Mouse (Mus musculus) right cerebral cortex, adult 18-20 months (tissue): ENCODE results near the gene Dennd1a.

Experiments used
- DNase-seq: peaks from one replicate; pipeline ENCODE4 v3.0.0; 2022; ENCODE audit warnings: mixed read lengths

Dennd1a gene

GRCm38 (mm10) chr2:37766027-37766761 is 521.0 kb downstream of the Dennd1a start:
- no peak for DNase-seq

DNA sequence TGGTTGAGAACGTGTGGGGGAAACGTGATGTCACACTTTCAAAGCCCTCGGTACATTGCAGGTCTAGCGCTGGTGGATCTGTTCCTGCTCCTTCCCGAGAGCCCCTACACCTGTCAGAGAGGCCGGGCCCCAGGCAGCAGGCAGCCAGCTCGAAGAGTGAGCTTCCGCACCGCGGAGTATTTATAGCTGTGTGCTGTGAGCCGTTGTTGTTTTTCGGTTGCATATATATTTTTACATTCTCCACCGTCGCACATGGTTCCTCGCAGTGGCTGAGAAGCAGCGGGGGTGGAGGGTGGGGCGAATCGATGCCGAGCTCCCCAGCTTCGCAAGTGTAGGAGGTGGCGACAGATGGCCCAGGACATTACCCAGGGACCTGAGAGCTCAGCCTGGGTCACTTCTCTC is 522.1 kb downstream of the Dennd1a start:
- peak; percentile 77 for DNase-seq

DNA sequence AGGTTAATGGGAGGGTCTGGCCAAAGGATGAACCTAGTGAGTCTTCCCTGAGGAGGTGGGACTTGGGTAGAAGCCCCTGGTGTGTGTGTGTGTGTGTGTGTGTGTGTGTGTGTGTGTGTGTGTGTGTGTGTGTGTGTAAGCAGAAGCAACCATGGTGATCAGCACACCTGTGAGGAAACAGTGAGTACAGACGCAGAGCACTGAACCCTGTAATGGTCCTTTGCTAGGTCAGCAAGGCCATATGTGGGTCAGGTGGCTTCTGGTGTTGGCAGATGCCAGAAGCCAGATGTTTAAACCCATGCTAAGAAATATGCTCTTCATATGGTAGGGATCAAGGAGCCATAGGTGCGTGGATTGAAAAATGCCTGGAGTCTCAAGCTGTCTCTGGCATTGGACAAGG is 522.7 kb downstream of the Dennd1a start:
- no peak for DNase-seq

GRCm38 (mm10) chr2:37763638-37764037 is 523.6 kb downstream of the Dennd1a start:
- no peak for DNase-seq

DNA sequence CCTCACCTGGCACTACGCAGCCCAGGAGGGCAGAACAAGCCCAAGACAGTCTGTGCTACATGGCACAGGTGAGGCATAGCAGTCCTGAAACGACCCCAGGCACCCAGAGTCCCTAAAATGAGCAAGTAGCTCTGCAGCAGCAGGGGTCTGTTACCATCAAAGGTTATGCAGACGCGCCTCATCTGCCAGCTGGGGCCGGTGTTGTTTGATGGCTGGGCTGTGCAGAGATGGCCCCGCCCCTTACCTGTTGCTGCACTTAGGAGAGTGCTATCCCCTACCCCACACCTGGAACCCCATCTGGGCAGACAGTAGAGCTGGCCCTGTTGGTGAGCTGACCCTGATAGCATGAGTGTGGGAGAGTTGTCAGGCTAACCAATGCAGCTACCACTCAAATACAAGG is 526.6 kb downstream of the Dennd1a start:
- no peak for DNase-seq

DNA sequence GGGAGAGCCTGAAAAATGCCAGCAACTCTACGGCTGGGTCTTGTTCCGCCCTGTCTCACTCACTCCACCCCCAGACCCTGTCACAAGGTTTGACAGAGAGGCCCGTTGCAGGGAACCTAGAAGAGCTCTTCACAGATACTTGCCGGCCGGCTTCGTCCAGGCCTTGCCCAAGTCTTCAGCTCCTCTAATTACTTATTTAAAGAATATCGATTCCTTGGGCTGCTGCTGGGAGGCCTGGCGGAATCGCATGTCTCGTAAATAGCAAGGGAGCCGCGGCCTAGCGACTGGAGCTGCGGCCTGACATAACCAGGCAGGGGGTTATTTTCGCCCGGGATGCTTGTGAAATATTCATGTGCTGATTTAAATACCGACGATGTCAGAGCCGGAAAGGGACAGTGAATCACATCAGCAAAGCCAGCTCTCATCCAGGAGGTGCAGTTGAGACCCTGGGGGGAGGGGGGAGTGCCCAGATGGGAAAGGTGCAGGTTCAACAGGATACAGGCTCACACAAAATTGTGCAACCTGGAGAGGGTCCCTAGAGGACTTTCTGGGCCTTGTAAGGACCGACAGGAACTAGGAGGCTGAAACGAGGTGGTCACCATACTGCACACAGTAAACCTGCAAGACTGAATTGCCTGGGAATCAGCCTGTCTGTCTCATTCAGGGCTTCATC is 528.7 kb downstream of the Dennd1a start:
- DNase-seq = no peak

DNA sequence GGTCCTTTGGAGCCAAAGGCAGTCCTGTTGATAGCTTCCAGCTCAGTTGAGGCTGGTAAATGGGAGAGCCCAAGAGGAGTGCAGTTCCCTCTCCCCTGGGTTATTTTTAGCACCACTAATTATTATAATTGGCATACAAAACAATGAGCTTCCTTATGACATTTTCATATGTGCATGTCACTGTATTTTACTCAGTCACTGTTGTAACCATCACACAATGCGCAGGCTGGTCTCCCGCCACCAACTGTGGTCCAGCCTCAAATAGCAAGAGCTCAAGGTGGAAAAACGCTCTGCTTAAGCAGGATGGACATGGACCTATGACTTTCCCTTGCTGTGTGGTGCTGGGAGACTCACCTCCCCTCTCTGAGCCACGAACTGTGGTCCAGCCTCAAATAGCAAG is 529.4 kb downstream of the Dennd1a start:
- DNase-seq = no peak

DNA sequence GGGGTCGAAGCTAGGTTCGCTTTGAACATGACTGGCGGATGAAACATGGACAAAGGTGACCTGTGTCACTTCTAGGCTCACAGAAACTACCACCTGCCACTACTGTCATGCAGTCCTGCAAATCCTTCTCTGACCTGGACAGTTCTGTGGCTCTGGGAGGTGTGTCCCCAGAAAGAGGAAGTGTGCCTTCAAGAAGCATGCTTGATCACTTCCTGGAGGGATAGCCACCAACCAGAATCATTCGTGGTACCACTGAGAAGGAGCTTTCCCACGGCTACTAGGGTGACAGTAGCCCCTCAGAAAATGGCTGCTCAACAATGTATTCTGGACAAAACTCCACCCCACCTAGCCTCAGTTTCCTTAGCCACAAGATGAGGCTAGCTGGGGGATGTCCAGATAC is 530.2 kb downstream of the Dennd1a start:
- DNase-seq = no peak

DNA sequence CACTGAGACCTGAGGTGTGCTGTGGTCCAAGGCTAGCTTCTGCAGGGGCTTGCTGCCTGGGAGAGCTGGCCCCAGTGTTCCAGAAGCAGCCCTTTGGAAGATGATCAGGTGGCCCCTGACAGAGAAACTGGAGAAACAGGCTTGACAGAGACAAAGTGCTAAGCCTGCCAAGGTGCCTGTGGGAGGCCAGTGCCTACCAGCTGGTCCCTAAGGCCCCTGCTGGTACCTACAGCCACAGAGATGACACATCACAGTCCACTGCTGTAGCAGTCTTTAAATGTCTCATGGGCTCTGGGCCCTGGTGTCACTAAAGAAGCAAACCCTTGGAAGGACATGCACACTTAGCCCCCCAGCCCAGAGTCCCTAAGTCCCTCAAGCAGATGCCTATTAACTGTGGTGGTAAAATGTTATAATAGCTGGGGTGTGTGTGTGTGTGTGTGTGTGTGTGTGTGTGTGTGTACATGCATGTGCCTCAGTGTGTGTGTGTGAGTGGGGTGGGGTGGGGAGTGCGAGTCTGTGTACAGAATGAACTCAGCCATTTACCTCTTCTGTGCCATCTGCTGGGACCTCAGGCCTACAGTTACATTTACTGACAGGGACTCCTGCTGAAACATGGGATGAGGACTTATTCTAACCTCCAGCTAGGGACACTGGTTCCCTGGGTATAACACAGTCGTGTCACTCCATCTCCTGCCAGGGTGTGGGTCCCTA is 530.8 kb downstream of the Dennd1a start:
- DNase-seq = no peak

DNA sequence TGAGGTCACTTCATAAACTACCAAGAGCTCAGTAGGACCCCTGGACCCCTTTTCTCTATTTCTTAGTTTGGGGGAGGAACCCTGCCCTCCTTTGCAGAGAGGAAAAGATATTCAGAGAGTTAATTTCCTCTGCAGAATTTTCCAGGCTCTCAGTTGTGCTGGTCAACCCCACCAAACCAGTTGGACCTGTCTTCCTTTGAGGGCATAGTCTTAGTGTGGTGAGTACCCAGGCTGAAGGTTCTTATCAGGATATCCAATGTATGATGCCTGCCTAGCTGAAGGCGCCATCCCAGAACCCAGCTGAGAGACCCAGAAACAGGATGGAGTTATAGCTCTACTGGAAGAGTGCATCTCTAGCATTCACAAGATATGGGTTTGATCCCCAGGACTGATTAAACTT is 536.1 kb downstream of the Dennd1a start:
- DNase-seq = no peak

GRCm38 (mm10) chr2:37749323-37749722 is 537.9 kb downstream of the Dennd1a start:
- DNase-seq = no peak
